Mouse (Mus musculus): ENCODE measurements around the gene Hemgn. TPM values are rescaled to one million over a fixed set of nuclear protein-coding genes. Genes with fewer than 3 reads are reported as not detected.
A peak's percentile ranks its signal among the peaks of the same experiment; 100 is the strongest.

Hemgn gene
- polyA plus RNA-seq, 1 experiment from 2014 or later: 0.26 TPM

DNA sequence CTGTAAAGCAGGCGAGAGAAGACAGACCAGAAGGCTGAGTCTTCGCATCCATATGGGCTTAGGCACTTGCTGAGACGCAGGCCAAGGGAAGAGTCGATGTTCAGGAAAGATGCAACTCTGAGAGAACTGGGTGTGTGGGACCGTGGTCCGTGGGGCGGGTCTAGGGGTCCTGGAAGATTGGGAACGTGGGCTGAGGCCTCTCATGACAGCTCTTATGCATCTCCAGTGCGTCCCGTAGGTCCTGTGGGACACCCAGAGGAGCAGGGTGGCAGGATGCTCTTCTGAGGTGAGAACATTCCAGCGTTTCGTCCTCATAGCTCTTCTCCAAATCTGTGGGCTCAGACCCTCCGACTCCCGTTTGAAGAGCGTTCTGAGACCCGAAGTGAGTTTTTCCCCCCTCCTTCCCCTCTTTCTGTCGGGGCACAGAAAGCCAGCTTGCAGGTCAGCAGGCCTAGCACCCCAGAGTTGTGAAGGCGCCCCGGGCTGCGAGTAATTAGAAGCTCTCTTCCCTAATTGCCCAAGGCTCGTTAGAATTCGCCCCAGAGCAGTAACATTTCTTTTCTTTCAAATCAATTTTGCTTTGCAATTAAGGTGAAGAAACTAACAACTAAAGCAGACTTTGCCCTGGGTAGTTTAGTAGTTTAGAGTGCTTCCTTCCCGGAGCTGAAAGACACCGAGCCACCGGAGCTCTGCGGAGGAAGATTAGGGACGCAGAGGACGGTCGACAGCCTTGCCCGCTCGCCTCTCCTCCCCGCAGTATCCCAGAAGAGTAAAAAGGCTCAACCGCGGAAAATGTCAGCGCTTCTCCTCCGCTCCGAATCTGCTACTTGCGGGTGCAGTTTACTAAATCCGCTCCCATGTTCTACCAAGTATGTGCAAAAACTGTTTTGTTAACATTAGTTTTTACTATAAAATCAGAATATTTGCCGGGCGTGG is 65.5 kb downstream of the Hemgn start:
- ATAC-seq: no peak
- 2% methylated on average over 41 of the region's 41 CpGs for WGBS

GRCm38 (mm10) chr4:46347141-46347540 is 66.2 kb downstream of the Hemgn start:
- no peaks in the 10 kb centered on the region for H3K36me3 ChIP-seq
- H3K9me3 ChIP-seq: no peaks in the 10 kb centered on the region
- no peak overlapping the region for H3K27ac ChIP-seq
- H3K9ac ChIP-seq (replicated peaks): no peak overlapping the region
- no peak overlapping the region for H3K4me2 ChIP-seq (replicated peaks)
- H3K27me3 ChIP-seq: peaks cover 98% of the 10 kb centered on the region
- H3K4me3 ChIP-seq (replicated peaks): no peak overlapping the region
- 3% methylated on average over 4 of the region's 4 CpGs for WGBS
- no peak for ATAC-seq
- peaks cover 21% of the 10 kb centered on the region for H3K4me1 ChIP-seq (replicated peaks)

More for the DNA sequence above, 65.5 kb downstream of the Hemgn start:
- Histone ChIP-seq H3K4me1 (replicated peaks) (peaks cover 16% of the 10 kb centered on the region), H3K9ac (replicated peaks) (no peak overlapping the region), H3K36me3 (no peaks in the 10 kb centered on the region), H3K4me3 (replicated peaks) (no peak overlapping the region), H3K27ac (no peak overlapping the region), H3K27me3 (peaks cover 96% of the 10 kb centered on the region), H3K4me2 (replicated peaks) (no peak overlapping the region), H3K9me3 (no peaks in the 10 kb centered on the region)

DNA sequence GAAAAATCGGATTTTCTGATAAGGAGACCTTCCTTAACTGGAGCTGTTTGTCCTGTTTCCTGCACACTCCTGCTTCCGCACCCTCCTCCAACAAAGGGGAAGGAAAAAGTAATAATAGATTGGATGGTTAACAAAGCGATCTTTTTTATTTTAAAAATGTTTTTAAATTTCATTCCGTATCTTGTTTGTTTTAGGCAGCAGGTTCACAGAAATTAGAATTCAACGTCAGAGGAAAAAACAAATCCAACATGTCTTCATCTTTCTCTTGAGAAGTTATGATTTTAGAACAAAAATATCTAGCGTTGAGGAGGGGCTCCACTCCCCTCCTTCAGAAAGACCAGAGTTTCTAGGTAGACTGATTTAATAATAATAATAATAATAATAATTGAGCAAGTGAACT is 67.1 kb downstream of the Hemgn start:
- no peak overlapping the region for H3K27ac ChIP-seq
- no peak overlapping the region for H3K9ac ChIP-seq (replicated peaks)
- H3K36me3 ChIP-seq: no peaks in the 10 kb centered on the region
- no peaks in the 10 kb centered on the region for H3K9me3 ChIP-seq
- ATAC-seq: no peak
- 22% methylated on average over 6 of the region's 6 CpGs for WGBS
- H3K4me2 ChIP-seq (replicated peaks): no peak overlapping the region
- peaks cover 99% of the 10 kb centered on the region for H3K27me3 ChIP-seq
- no peak overlapping the region for H3K4me3 ChIP-seq (replicated peaks)
- H3K4me1 ChIP-seq (replicated peaks): peaks cover 21% of the 10 kb centered on the region

DNA sequence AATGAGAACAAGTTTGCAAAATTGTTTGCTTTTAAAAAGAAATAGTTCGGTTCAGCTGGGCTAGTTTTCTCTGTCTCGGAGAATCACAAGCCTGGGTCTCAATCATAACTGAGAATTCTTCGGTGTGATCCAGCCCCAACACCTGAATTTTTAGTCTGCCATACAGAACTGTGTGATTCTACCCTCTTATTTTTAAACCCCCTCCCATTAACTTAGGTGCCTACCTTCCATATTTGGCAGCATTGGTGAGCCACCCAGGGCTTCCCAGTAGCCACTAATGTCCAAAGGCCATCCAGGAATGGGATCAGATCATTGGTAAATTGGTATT is 67.6 kb downstream of the Hemgn start:
- ATAC-seq: no peak
- Histone ChIP-seq H3K4me2 (replicated peaks) (no peak overlapping the region), H3K27me3 (peaks cover 99% of the 10 kb centered on the region), H3K9me3 (no peaks in the 10 kb centered on the region), H3K36me3 (no peaks in the 10 kb centered on the region), H3K27ac (no peak overlapping the region), H3K9ac (replicated peaks) (no peak overlapping the region), H3K4me1 (replicated peaks) (peaks cover 21% of the 10 kb centered on the region), H3K4me3 (replicated peaks) (no peak overlapping the region)
- WGBS: 15% methylated on average over 3 of the region's 3 CpGs

DNA sequence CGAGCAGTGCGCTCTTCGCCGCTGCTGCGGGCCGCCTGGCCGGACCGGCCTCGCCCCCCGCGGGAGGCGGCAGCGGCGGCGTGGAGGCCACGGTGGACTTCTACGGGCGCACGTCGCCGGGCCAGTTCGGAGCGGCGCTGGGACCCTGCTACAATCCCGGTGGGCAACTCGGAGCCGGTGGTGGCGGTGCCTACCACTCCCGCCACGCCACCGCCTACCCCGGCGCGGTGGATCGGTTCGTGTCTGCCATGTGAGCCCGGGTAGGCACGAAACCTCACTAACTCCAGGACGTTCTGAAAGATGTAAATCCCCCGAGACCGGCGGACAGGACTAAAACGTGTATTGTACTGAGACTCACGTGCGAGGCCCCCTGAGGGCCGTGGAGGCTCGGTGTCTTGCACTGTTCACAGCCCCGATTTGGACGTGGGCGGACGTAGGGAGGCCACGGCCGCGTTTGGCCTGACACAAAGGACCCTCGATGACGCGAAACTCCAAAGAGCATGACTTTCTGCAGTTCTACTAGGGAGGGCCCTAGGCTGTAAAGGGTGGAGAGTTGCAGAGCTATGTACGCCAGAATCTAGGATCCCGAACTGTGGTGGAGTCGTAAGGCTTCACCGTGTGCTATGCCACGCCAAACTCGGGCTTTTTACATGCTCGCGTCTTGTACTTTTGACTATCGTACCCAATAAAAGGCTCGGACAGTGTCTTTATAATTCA is 68.1 kb downstream of the Hemgn start:
- peak overlapping the region; percentile 52 for H3K4me2 ChIP-seq (replicated peaks)
- no peak for ATAC-seq
- WGBS: 2% methylated on average over 62 of the region's 67 CpGs

DNA sequence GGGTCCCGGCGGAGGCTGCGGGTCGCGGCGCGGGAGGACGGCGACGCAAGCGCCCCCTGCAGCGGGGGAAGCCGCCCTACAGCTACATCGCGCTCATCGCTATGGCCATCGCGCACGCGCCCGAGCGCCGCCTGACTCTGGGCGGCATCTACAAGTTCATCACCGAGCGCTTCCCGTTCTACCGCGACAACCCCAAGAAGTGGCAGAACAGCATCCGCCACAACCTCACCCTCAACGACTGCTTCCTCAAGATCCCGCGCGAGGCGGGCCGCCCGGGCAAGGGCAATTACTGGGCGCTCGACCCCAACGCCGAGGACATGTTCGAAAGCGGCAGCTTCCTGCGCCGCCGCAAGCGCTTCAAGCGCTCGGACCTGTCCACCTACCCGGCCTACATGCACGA is 69.0 kb downstream of the Hemgn start:
- Histone ChIP-seq H3K4me3 (replicated peaks) (peak overlapping the region; percentile 40), H3K9me3 (no peaks in the 10 kb centered on the region), H3K4me2 (replicated peaks) (peak overlapping the region; percentile 52), H3K4me1 (replicated peaks) (peaks cover 26% of the 10 kb centered on the region), H3K27ac (no peak overlapping the region), H3K36me3 (no peaks in the 10 kb centered on the region), H3K27me3 (peaks cover 99% of the 10 kb centered on the region), H3K9ac (replicated peaks) (no peak overlapping the region)
- peak; percentile 49; the same call in 1 of the 2 replicates for ATAC-seq
- 1% methylated on average over 47 of the region's 51 CpGs for WGBS

More for the DNA sequence above, 68.1 kb downstream of the Hemgn start:
- peaks cover 21% of the 10 kb centered on the region for H3K4me1 ChIP-seq (replicated peaks)
- peak overlapping the region; percentile 40; the same call in 1 of the 2 replicates for H3K4me3 ChIP-seq (replicated peaks)
- H3K9me3 ChIP-seq: no peaks in the 10 kb centered on the region
- H3K36me3 ChIP-seq: no peaks in the 10 kb centered on the region
- no peak overlapping the region for H3K9ac ChIP-seq (replicated peaks)
- no peak overlapping the region for H3K27ac ChIP-seq
- H3K27me3 ChIP-seq: peaks cover 99% of the 10 kb centered on the region

Other genes with a start within 250 kb of the Hemgn start
- 35.8 and 36.4 TPM in 2 replicates for gene Xpa, start 217.2 kb downstream of the Hemgn start, polyA plus RNA-seq (2015; fragmentation: Nextera tagmentation; extraction: Ambion mirVana)
- not detected in 2 replicates for gene Foxe1, start 69.9 kb downstream of the Hemgn start, polyA plus RNA-seq (2015; fragmentation: Nextera tagmentation; extraction: Ambion mirVana)
- 7.8 and 9.2 TPM in 2 replicates for gene Trmo, start 24.1 kb downstream of the Hemgn start, polyA plus RNA-seq (2015; fragmentation: Nextera tagmentation; extraction: Ambion mirVana)
- gene Anp32b, start 37.4 kb upstream of the Hemgn start, polyA plus RNA-seq (2015; fragmentation: Nextera tagmentation; extraction: Ambion mirVana): 126 and 136 TPM in 2 replicates
- gene Nans, start 75.7 kb upstream of the Hemgn start, polyA plus RNA-seq (2015; fragmentation: Nextera tagmentation; extraction: Ambion mirVana): 63.2 and 63.9 TPM in 2 replicates
- gene Trim14, start 122.6 kb upstream of the Hemgn start, polyA plus RNA-seq (2015; fragmentation: Nextera tagmentation; extraction: Ambion mirVana): 0.40 and 0.57 TPM in 2 replicates
- gene Coro2a, start 188.7 kb upstream of the Hemgn start, polyA plus RNA-seq (2015; fragmentation: Nextera tagmentation; extraction: Ambion mirVana): 2.5 and 3.9 TPM in 2 replicates
- gene Tbc1d2, start 236.7 kb upstream of the Hemgn start, polyA plus RNA-seq (2015; fragmentation: Nextera tagmentation; extraction: Ambion mirVana): 0.54 and 0.55 TPM in 2 replicates

Measured in midbrain, embryonic 13.5 days (tissue).